Mouse (Mus musculus): Measurements from ENCODE around the gene Rabl6.
"Not testable (repeated sequence)": the region's sequence is repeated elsewhere in the genome, so short reads cannot be mapped to it uniquely, and the experiment has no call there.

Gene Rabl6

DNA sequence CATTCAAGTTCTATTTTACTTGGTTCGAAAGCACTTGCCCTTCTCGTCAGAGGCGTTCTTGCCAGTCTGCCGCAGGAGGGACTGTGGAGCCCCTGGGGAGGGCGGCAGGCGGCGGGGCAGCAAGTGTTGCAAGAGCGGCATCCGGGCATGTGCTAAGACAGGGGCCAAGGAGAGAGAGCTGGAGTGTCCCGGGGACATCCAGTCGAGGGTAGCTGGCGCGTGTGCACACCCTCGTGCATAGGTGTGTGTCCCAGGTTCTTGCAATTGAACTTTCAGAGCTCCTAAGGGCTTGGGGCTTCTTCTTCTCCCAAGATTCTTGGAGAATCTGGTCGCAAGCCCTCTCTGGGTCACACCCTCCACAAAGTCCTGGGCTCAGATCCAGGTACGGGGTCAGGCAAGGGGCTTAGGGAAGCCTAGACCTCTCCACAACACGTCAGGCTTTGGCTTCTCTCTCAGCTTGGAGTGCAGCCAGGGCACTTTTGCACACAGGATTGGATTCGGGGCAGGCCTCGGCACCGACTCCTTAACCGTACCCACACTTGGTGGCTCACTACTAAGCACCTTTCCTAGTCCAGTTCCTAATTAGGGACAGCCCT, 32.8 kb downstream of the Rabl6 start:
- DNase-seq (ENCODE audit: extremely low spot score), result no peak

DNA sequence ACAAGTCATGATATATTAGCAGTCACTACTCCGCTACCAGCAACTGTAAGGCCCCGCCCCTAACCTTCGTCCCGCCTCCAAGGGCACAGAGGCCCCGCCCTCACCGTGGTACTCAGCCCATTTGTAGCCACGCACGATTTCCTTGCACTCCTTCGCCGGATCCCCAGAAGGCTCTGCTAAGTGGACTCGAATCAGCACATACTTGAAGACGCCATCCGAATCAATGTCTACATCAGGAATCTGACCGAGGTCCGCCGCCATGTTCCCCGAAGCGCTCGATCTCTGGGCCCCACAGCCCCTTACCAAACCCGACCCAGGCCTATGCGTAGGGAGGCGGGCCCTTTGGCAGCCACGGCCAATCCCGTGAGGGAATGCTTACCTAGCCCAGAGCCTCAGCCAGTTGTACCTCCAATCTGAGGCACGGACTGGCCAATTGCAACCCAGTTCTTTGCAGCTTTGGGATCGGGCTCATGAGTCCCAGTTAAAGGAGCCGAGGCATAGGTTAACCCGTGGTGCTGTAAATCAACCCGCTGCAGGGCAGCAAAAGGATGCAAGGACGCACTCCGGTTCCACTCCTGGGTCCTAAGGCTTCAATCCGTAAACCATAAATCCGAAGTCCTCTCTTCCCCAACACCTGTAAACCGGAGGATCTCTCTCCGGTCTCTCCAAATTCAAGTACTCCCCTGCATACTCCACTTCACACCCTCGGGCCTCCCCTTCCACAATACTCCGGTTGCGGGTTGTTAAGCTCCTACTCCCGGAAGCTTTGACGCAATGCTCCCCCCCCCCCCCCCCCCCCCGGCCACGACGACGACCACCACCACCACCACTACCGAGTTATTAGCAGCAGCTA, 33.5 kb downstream of the Rabl6 start, which contains the start of the genes Mamdc4 and Phpt1:
Mamdc4 (minus strand) TSS at position 267 of the 853 bp plus-strand sequence.
Phpt1 (minus strand) TSS at position 646 of the 853 bp plus-strand sequence.
- peak; percentile 95 for DNase-seq (ENCODE audit: extremely low spot score)

DNA sequence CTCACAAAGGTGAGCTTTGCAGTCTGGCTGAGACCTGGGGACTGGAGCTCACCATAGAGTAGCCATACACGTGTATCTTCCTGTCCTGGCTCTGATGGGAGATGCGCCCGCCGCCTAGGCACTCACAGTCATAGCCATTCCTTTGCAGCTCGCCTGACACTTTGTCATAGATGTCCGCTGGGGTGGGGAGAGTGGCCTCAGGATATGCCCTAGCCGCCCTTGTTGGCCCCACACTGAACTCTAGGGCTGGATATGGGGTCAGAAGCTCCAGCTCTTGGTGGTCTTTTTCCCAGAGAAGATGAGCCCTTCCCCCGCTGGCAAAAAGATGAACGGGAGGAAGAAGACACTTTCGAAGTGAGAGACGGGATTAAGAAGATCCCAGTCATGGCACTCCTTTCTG, 34.2 kb downstream of the Rabl6 start:
- no peak for DNase-seq (ENCODE audit: extremely low spot score)

GRCm38 (mm10) chr2:25573068-25573467, 35.3 kb downstream of the Rabl6 start:
- no peak for DNase-seq (ENCODE audit: extremely low spot score)

DNA sequence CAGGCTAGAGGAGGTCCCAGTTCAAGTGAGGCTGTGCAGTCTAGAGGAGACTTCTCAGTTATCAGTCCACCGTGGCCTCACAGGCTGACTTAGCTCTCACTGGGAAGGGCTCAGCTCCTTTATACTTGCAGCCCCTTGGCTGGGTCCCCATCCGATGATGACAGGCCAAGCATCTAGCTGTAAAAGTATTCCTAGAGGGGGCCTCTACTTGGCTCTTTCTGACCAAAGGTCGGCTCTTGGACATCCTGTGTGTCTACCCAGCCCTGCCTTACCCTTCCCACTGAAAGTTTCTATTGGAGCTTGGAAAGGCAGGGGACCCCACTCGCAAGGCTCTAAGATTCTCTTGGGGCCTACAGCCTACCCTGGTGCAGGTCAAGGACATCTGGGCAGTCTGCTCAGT, 37.1 kb downstream of the Rabl6 start:
- DNase-seq (ENCODE audit: extremely low spot score), result no peak

- DNase-seq (ENCODE audit: extremely low spot score), result no peak
Measured at GRCm38 (mm10) chr2:25569323-25569722, 39.0 kb downstream of the Rabl6 start.

- DNase-seq (ENCODE audit: extremely low spot score), result no peak
Measured at GRCm38 (mm10) chr2:25568473-25569019, 39.8 kb downstream of the Rabl6 start.

DNA sequence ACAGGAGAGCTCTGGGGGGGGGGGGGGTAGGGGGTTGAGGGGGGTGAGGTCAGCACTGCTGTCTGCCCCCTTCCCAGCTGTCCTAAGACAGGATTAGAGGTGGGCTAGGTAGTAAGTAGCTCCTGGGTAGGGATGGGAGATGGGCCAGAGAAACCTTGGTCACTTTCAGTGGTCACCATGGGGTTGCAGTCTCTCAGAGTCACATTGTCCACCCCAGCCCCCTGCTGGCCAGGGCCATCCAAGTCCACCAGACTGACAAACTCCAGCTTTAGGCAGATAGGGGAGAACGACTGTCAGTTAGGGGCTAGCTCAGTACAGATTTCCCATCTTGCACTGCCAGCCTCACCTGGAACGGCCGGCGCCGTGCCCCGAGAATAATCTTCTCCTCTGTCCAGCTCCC, 41.8 kb downstream of the Rabl6 start:
- DNase-seq (ENCODE audit: extremely low spot score), result no peak

GRCm38 (mm10) chr2:25565741-25566140, 42.6 kb downstream of the Rabl6 start:
- DNase-seq (ENCODE audit: extremely low spot score), result no peak

- DNase-seq (ENCODE audit: extremely low spot score), result no peak
Measured at GRCm38 (mm10) chr2:25561946-25562345, 46.4 kb downstream of the Rabl6 start.

DNA sequence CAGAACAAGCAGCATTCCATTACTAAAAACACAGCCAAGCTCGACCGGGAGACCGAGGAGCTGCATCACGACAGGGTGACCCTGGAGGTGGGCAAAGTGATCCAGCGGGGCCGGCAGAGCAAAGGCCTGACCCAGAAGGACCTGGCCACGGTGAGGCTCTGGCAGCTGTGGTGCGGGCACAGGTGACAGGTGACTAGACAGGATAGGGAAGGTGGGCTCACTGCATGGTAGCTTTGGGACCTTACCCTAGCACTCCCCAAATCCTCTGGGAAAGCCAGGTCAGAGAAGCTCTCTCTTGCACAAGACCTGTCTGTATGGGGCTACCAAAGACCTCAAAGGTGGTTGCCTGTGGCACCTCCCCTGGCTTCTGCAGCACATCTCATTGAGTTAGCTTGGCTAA, 47.8 kb downstream of the Rabl6 start:
- no peak for DNase-seq (ENCODE audit: extremely low spot score)

- DNase-seq (ENCODE audit: extremely low spot score), result no peak
Measured at GRCm38 (mm10) chr2:25558774-25559173, 49.5 kb downstream of the Rabl6 start.

DNA sequence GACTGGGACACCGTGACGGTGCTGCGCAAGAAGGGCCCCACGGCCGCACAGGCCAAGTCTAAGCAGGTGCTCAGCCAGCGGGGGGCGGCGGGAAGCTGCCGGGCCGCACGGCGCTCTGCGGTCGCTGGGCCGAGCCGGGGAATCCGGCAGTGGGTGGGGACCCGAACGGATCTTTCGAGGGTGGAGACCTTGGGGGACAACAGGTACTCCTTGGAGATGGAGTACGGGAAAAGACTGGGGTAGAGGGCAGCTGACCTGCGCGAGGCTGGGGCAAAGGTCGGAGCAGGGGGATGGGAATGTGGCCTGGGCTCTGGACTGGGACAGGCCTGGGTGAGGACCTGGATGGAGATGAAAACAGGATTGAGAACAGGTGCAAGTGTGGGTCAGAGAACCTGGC, 50.4 kb downstream of the Rabl6 start:
- no peak for DNase-seq (ENCODE audit: extremely low spot score)

- peak; percentile 91 for DNase-seq (ENCODE audit: extremely low spot score)
Measured at GRCm38 (mm10) chr2:25557221-25557963, 50.9 kb downstream of the Rabl6 start, which contains the start of gene Edf1. Gene Edf1 (plus strand): TSS chr2:25557847.

- DNase-seq (ENCODE audit: extremely low spot score), result no peak
Measured at GRCm38 (mm10) chr2:25556296-25556695, 52.0 kb downstream of the Rabl6 start.

DNA sequence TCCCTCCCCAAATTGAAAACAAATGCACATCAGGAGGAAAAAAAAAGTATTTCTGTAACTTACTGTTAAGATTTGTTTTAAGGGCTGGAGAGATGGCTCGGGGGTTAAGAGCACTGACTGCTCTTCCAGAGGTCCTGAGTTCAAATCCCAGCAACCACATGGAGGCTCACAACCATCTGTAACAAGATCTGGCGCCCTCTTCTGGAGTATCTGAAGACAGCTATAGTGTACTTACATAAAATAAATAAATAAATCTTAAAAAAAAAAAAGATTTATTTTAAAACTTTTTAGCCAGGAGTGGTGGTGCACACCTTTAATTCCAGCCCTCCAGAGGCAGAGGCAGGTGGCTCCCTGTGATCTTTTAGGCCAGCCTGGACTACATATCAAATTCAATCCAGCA, 52.8 kb downstream of the Rabl6 start:
- not testable (repeated sequence) for DNase-seq (ENCODE audit: extremely low spot score)

- DNase-seq (ENCODE audit: extremely low spot score), result not testable (repeated sequence)
Measured at GRCm38 (mm10) chr2:25553171-25553786, 55.0 kb downstream of the Rabl6 start.

- no peak for DNase-seq (ENCODE audit: extremely low spot score)
Measured at GRCm38 (mm10) chr2:25551186-25551585, 57.1 kb downstream of the Rabl6 start.

GRCm38 (mm10) chr2:25549021-25549991, 59.0 kb downstream of the Rabl6 start:
- DNase-seq (ENCODE audit: extremely low spot score), result no peak

GRCm38 (mm10) chr2:25546811-25547491, 61.4 kb downstream of the Rabl6 start, which contains the start of gene Traf2:
Gene Traf2 (minus strand): TSS chr2:25546940.
- DNase-seq (ENCODE audit: extremely low spot score), result peak; percentile 98
